Mouse (Mus musculus): ENCODE data around the gene Bspry. TPM values are rescaled to one million over a fixed set of nuclear protein-coding genes. Genes with fewer than 3 reads are reported as not detected.

Gene Bspry
- total RNA-seq, 2 experiments from 2014 or later, result 0.25 to 0.72 TPM

DNA sequence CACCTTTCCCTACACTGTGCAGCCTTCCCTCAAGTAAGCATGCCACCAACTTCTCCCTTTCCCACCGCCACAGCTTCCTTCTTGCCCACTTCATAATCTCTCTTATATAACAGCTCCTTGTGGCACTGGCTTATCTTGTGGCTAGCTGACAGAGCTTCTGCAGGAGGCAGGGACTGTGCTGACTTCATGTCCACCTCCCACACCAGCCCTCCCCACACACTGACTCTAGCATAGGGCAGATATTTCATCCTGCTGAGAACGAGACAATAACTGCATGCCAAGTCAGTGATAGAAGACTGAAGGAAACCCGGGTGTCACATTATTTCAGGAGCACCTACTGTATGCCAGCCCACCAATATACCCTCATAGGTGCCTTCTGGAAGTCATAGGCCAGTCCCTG, 35.6 kb downstream of the Bspry start:
- no peak for DNase-seq (ENCODE audit: low spot score in 2 of 2)

- no peak for DNase-seq (ENCODE audit: low spot score in 2 of 2)
Measured at GRCm38 (mm10) chr4:62516079-62516478, 36.2 kb downstream of the Bspry start.

DNA sequence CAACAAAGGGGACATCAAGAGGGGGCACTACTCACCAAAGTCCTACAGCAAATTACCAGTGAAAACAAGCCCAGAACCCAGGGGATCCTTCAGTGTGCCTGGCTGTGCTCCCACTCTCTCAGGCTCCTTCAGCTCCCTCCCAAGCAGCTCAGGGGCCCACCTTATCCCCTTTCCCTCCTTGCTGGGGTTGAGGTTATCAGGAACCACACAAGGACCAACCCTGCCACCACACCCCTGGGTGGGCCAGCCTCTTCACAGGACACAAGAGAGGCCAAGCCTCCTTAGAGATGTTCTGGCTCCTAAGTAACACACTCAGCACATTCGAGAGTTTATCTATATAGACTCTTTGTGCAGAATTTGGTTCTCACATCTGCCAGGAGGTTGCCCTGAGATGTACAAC, 36.7 kb downstream of the Bspry start:
- no peak for DNase-seq (ENCODE audit: low spot score in 2 of 2)

- no peak for DNase-seq (ENCODE audit: low spot score in 2 of 2)
Measured at GRCm38 (mm10) chr4:62517046-62517445, 37.2 kb downstream of the Bspry start.

GRCm38 (mm10) chr4:62517538-62518415, 37.9 kb downstream of the Bspry start:
- DNase-seq (ENCODE audit: low spot score in 2 of 2), result no peak

GRCm38 (mm10) chr4:62518416-62519121, 38.7 kb downstream of the Bspry start:
- no peak for DNase-seq (ENCODE audit: low spot score in 2 of 2)

DNA sequence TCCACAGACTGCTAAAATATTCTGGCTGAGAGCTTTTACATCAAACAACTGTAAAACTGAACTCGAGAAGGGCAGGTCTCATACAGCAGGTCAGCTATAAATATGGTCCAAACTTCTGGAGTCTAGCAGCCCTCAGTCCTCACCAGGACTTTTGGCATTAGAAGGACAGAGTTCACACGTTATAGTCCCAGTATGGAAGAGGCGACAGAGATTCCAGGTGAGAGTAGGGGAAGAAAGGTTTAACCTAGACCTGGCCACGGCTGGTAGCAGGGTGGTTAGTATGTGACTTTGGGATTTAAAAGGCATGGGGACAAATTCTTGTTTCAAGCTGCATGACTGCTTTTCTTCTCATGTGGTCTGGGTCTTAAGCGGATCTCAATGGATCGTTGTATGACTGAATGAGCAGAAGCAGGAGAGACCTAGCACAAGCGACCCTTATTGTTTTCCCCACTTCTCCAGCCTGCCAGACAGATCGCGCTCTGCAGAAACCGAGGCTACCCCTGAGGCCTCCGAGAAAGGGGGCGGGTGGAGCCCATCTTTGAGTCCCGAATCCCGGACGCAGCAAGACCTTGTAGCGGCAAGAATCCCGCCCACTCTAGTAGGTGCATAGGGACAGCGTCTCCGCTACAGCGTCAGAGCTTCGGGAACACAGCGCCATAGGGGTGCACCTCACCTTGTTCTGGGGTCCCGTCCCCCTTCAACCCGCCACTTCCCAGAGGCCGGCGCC, 39.4 kb downstream of the Bspry start:
- DNase-seq (ENCODE audit: low spot score in 2 of 2), result no peak

- peak; percentile 70 to 81 for DNase-seq (ENCODE audit: low spot score in 2 of 2)
Measured at GRCm38 (mm10) chr4:62519849-62520233, 40.0 kb downstream of the Bspry start, which contains the start of gene Alad. Alad (minus strand) TSS chr4:62519918.

DNA sequence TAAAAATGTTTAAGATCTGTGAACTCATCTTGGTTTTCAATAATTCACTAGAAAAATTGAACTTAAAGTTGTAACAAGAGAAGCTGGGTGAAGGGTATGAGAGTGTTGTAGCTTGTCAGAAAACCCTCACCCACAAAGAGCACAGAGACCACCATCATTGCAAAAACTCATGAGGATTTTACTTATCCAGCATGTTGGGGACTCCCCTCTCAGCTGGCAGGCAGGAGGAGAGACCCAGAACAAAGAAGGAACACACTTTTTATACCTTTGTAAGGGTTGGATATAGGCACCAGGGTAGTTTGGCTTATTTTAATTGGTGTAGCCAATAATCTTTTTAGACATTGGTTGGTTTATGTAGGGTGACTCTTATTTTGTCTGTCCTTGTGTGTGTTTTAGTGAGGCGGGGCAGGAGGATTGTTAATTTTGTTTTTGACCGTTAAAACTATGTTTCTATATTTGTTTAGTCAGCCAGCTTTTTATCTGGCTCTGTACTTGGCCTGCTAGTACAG, 41.1 kb downstream of the Bspry start:
- no peak for DNase-seq (ENCODE audit: low spot score in 2 of 2)

DNA sequence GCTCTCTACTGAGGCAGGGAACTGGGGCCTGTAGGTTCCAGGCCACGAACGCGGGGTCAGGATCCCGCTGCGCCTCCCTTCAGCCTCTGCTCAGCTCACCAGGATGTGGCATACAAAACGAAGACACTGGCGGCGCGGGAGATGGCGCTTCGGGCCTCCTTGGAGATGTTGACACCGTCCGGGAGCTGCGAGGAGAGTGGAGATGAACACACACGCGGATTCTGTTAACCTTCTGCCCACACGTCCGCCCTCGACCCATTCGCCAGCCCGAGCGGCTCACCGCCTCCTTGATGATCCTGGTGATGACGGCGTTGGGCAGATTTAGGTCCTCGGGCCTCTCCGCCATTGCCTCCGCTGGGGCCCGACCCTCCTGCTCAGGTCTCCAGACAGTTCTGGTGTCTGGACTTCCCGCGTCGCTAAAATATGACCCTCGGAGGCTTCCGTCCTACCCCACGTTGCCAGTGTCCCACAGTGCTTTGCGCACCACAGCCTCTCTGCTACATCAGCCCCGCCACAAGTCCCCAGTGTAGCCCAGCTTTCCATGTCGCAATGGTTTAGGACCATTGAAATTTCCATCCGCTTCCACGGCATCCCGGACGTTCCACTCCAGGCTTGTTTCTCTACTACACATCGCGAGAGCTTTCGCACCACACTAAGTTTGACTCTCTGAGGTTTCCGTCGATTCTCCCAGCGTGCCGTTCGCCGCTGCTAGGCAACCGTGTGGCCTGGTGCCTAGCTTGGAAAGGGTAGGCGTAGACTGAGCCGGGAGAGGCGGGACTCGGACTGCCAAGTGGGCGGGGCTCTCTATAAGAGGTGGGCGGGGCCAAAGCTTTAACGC, 45.0 kb downstream of the Bspry start, which contains the start of the genes Pole3 and 4933430I17Rik:
Pole3 (minus strand) TSS at position 418 of the 838 bp plus-strand sequence.
4933430I17Rik (plus strand) TSS at position 719 of the 838 bp plus-strand sequence.
- peak; percentile 94 to 97 for DNase-seq (ENCODE audit: low spot score in 2 of 2)

- DNase-seq (ENCODE audit: low spot score in 2 of 2), result no peak
Measured at GRCm38 (mm10) chr4:62525489-62525811, 45.6 kb downstream of the Bspry start.

DNA sequence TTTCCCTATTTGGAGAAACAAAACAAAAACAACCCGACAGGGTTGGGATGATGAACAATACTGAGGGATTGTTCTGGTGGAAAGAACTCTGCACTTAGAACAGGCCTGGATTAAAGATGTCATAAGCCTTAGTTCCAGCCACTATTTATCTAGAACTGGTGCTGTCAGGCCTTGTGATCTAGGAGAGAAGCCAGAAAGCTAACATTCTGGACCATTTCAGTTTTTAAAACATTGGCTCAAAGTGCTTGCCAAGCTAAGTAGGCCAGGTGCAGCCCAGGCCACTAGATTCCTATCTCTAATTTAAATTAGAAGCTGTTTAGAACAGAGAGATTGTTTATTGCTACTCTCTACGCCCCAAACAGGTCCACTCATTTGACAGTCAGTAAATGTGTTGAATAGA, 46.4 kb downstream of the Bspry start:
- DNase-seq (ENCODE audit: low spot score in 2 of 2), result no peak

- DNase-seq (ENCODE audit: low spot score in 2 of 2), result no peak
Measured at GRCm38 (mm10) chr4:62527655-62528054, 47.8 kb downstream of the Bspry start.

GRCm38 (mm10) chr4:62533729-62534128, 53.9 kb downstream of the Bspry start:
- no peak for DNase-seq (ENCODE audit: low spot score in 2 of 2)

GRCm38 (mm10) chr4:62541802-62542201, 61.9 kb downstream of the Bspry start:
- peak in 1 of 2 experiments; percentile 11 for DNase-seq (ENCODE audit: low spot score in 2 of 2)

GRCm38 (mm10) chr4:62543782-62544181, 63.9 kb downstream of the Bspry start:
- DNase-seq (ENCODE audit: low spot score in 2 of 2), result no peak

GRCm38 (mm10) chr4:62544801-62545200, 64.9 kb downstream of the Bspry start:
- DNase-seq (ENCODE audit: low spot score in 2 of 2), result no peak
